Mouse (Mus musculus) liver, embryonic 14 days (tissue): Measurements from ENCODE around the gene Rasa4. TPM values are rescaled to one million over a fixed set of nuclear protein-coding genes. Genes with fewer than 3 reads are reported as not detected.

ENCODE experiments used
- polyA plus RNA-seq: library from polyadenylated mRNA; depleted of rRNA; stranded (reverse); fragments of >200 nt; gene quantifications from 2 replicates; pipeline ENCODE4 v1.2.3, GENCODE M21; 2012; rRNA removed

Rasa4 gene
- polyA plus RNA-seq: 1.3 and 1.6 TPM in 2 replicates

GRCm38 (mm10) chr5:136083669-136084107 is at the start of gene Rasa4:
Rasa4 (plus strand) TSS chr5:136083916.

GRCm38 (mm10) chr5:136038258-136039214 is 45.2 kb upstream of the Rasa4 start, which contains the start of gene Upk3b:
Upk3b (plus strand) TSS chr5:136038496.

GRCm38 (mm10) chr5:136054301-136055077 is 29.2 kb upstream of the Rasa4 start, which contains the start of gene Upk3bl:
Upk3bl (plus strand) TSS chr5:136054492.

GRCm38 (mm10) chr5:136115891-136116783 is 32.4 kb downstream of the Rasa4 start, which contains the start of gene Polr2j:
Polr2j (plus strand) TSS chr5:136116631.

GRCm38 (mm10) chr5:136135571-136136291 is 52.0 kb downstream of the Rasa4 start, which contains the start of the genes Lrwd1 and Alkbh4:
Lrwd1 (minus strand) TSS chr5:136136074.
Alkbh4 (plus strand) TSS chr5:136136146.

Other genes with a start within 250 kb of the Rasa4 start
- gene Hspb1, start 196.0 kb upstream of the Rasa4 start, polyA plus RNA-seq: 1.3 and 4.2 TPM in 2 replicates
- gene Ywhag, start 149.3 kb upstream of the Rasa4 start, polyA plus RNA-seq: 22.8 and 28.2 TPM in 2 replicates
- 1.8 and 2.7 TPM in 2 replicates for gene Ssc4d, start 109.4 kb upstream of the Rasa4 start, polyA plus RNA-seq
- gene Zp3, start 103.8 kb upstream of the Rasa4 start, polyA plus RNA-seq: not detected in 2 replicates
- gene Dtx2, start 89.1 kb upstream of the Rasa4 start, polyA plus RNA-seq: 3.1 and 3.7 TPM in 2 replicates
- gene Upk3b, start 45.4 kb upstream of the Rasa4 start, polyA plus RNA-seq: 1.6 and 1.8 TPM in 2 replicates
- 0.85 TPM in 1 of 2 replicates, not detected in the other for gene Upk3bl, start 29.4 kb upstream of the Rasa4 start, polyA plus RNA-seq
- 89.2 and 101 TPM in 2 replicates for gene Polr2j, start 32.7 kb downstream of the Rasa4 start, polyA plus RNA-seq
- gene Lrwd1, start 52.2 kb downstream of the Rasa4 start, polyA plus RNA-seq: 40.2 and 45.9 TPM in 2 replicates
- 7.4 and 8.4 TPM in 2 replicates for gene Alkbh4, start 52.2 kb downstream of the Rasa4 start, polyA plus RNA-seq
- gene Orai2, start 86.8 kb downstream of the Rasa4 start, polyA plus RNA-seq: 2.9 and 3.8 TPM in 2 replicates
- gene Prkrip1, start 115.0 kb downstream of the Rasa4 start, polyA plus RNA-seq: 16.1 and 17.9 TPM in 2 replicates
- gene Sh2b2, start 162.6 kb downstream of the Rasa4 start, polyA plus RNA-seq: 1.8 and 1.9 TPM in 2 replicates